Mouse (Mus musculus) B cell, adult (primary cell): Measurements from ENCODE around the gene Fas. TPM values are rescaled to one million over a fixed set of nuclear protein-coding genes. Genes with fewer than 3 reads are reported as not detected.

Experiments used
- total RNA-seq: library from RNA; stranded (reverse); gene quantifications from 4 replicates; pipeline ENCODE4 v1.2.4, GENCODE M21; 2023; ENCODE audit not compliant: inconsistent age

Fas gene
- total RNA-seq = 2.0 to 4.0 TPM (median 3.0 TPM) in 4 replicates

DNA sequence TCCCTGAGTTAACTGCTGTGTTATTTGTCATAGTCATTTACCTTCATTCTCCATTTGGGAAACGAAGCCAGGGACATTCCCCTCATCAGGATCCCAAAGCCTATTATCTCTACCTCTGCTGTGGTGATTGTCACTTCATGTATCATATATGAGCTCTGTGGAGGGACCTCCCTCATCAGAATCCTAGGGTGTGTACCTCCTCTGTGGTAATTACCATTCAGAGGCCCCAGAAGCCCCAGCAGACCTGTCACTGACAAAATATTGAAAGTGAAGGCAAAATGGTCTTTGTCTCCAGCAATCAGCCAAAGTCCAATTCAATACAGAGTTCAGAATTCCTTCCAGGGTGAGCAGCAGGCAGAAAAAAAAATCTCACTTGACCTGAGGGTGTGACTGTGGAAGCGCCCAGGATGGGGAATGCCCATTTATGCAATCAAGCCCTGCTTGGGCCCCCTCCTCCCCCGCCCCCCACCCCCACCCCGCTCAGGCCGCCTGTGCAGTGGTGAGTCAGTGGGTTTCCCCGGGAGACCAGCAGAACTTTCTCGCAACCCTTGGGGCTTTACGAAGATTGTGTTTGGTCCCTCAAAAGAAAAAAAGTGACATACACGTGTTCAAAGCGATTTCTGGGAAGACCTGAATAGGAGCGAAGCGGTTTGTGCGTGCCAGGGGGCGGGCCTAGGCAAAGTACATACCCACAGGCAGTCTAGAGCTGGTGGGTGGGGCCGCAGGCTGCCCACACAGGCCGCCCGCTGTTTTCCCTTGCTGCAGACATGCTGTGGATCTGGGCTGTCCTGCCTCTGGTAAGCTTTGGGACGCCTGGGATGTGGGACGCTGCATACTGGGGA lies at the start of gene Fas:
Fas (plus strand) TSS at position 719 of the 842 bp plus-strand sequence.

GRCm38 (mm10) chr19:34254880-34255681 lies 35.4 kb upstream of the Fas start, which contains the start of gene Acta2:
TSS of gene Acta2 (minus strand) at chr19:34255590.

Other genes starting within 250 kb of the Fas start
- gene Lipn, start 223.3 kb upstream of the Fas start, total RNA-seq = not detected in 4 replicates
- gene Lipm, start 189.7 kb upstream of the Fas start, total RNA-seq = not detected in 4 replicates
- gene Ankrd22, start 124.6 kb upstream of the Fas start, total RNA-seq = 0.32 TPM in 1 of 4 replicates, not detected in the others
- gene Stambpl1, start 98.4 kb upstream of the Fas start, total RNA-seq = 35.1 to 42.6 TPM (median 39.9 TPM) in 4 replicates
- gene Acta2, start 35.1 kb upstream of the Fas start, total RNA-seq = 0.24 TPM in 1 of 4 replicates, not detected in the others
- gene Ch25h, start 184.5 kb downstream of the Fas start, total RNA-seq = not detected in 4 replicates
- 44.1 to 51.9 TPM (median 46.9 TPM) in 4 replicates for gene Lipa, start 236.8 kb downstream of the Fas start, total RNA-seq